Mouse (Mus musculus) heart, adult 2 months (tissue): ENCODE measurements around the gene Asic3. TPM values are rescaled to one million over a fixed set of nuclear protein-coding genes. Genes with fewer than 3 reads are reported as not detected.
A peak's percentile ranks its signal among the peaks of the same experiment; 100 is the strongest.

ENCODE experiments used
- DNase-seq, 2 experiments: peaks; one replicate each; pipeline ENCODE4 v3.0.0; 2021
- H3K27ac ChIP-seq: fragments of 200-600 bp; 2 replicates; pipeline ENCODE4 v1.8.1; 2022
- H3K27me3 ChIP-seq: fragments of 200-500 bp; 2 replicates; pipeline ENCODE4 v1.6.1; 2012; ENCODE audit warnings: mild to moderate bottlenecking, low read length, inconsistent platforms, mixed read lengths; ENCODE audit not compliant: control insufficient read depth, insufficient read depth
- H3K36me3 ChIP-seq: fragments of 200-500 bp; 2 replicates; pipeline ENCODE4 v1.6.1; 2012; ENCODE audit warnings: low read length, inconsistent platforms; ENCODE audit not compliant: control insufficient read depth, insufficient read depth
- H3K4me1 ChIP-seq: fragments of 200-500 bp; 2 replicates; pipeline ENCODE4 v1.6.1; 2011; ENCODE audit warnings: low read length; ENCODE audit not compliant: control insufficient read depth, insufficient read depth
- H3K4me3 ChIP-seq: fragments of 200-600 bp; 2 replicates; pipeline ENCODE4 v1.8.1; 2022
- H3K79me2 ChIP-seq: fragments of 200-500 bp; replicated peaks from 2 replicates; pipeline ENCODE4 v1.6.1; 2012; ENCODE audit warnings: mild to moderate bottlenecking, inconsistent platforms, low read length, moderate library complexity, mixed read lengths; ENCODE audit not compliant: control insufficient read depth, insufficient read depth
- H3K9ac ChIP-seq: fragments of 200-500 bp; 2 replicates; pipeline ENCODE4 v1.6.1; 2012; ENCODE audit warnings: low read depth, mild to moderate bottlenecking, control low read depth, inconsistent platforms, low read length, mixed read lengths
- CTCF ChIP-seq: fragments of 200-600 bp; IDR thresholded peaks from 2 replicates; pipeline ENCODE4 v1.8.1; 2022; ENCODE audit warnings: antibody characterized with exemption, mild to moderate bottlenecking, moderate library complexity
- EP300 ChIP-seq: fragments of 200-500 bp; IDR thresholded peaks from 2 replicates; pipeline ENCODE4 v1.6.1; 2011; ENCODE audit warnings: low read depth, low read length, control low read depth; ENCODE audit not compliant: insufficient read depth
- POLR2A ChIP-seq: fragments of 200-500 bp; IDR thresholded peaks from 2 replicates; pipeline ENCODE4 v1.6.1; 2011; ENCODE audit warnings: mild to moderate bottlenecking, low read depth, low read length, control low read depth; ENCODE audit not compliant: insufficient read depth
- WGBS: fragments of 180-500 bp; shearing (Covaris S2); methylation state at CpG from one replicate; pipeline ENCODE4 v1.1.7; 2018; 5-methylcytosine and 5-hydroxymethylcytosine counted together
- intact Hi-C: fragments of 180-260 bp; cut with DNase I; formaldehyde crosslinking; loops from one replicate; pipeline ENCODE4 v1.15.1; 2025
- polyA plus RNA-seq: library from polyadenylated mRNA; depleted of rRNA; stranded (reverse); fragments of >200 nt; gene quantifications from 2 replicates; pipeline ENCODE4 v1.2.3, GENCODE M21; 2012
- total RNA-seq, 2 experiments: library from RNA; stranded (reverse); gene quantifications; 2 replicates each; pipeline ENCODE4 v1.2.3; 2021

Asic3 gene
- total and polyA plus RNA-seq, 3 experiments, result 0.14 to 0.59 TPM; not detected in 1

- WGBS, result 10% methylated on average over 10 of the region's 10 CpGs
- H3K27me3 ChIP-seq, result no peaks in the 10 kb centered on the region
- H3K36me3 ChIP-seq, result no peaks in the 10 kb centered on the region
- H3K4me3 ChIP-seq, result peak overlapping the region; percentile 69
- H3K9ac ChIP-seq, result peak overlapping the region; percentile 86
- H3K27ac ChIP-seq, result no peak overlapping the region; the same call in 1 of the 2 replicates
- peaks cover 3% of the 10 kb centered on the region; the same call in 1 of the 2 replicates for H3K79me2 ChIP-seq
- intact Hi-C loops, result loop anchor here (2.0 kb wide), 1 partner anchor 19 kb away; the partner anchor contains the start of gene Fastk
- DNase-seq, result no peak
- no peak for TF ChIP-seq POLR2A
- no peak for TF ChIP-seq EP300
- TF ChIP-seq CTCF, result no peak
- peaks cover 8% of the 10 kb centered on the region for H3K4me1 ChIP-seq
Measured at GRCm38 (mm10) chr5:24426037-24426432, 12.8 kb downstream of the Asic3 start.

- H3K27ac ChIP-seq, result no peak overlapping the region
- 33% methylated on average over 9 of the region's 9 CpGs for WGBS
- no peak overlapping the region for H3K9ac ChIP-seq
- no peaks in the 10 kb centered on the region for H3K27me3 ChIP-seq
- peaks cover 3% of the 10 kb centered on the region; the same call in 1 of the 2 replicates for H3K79me2 ChIP-seq
- peak overlapping the region; percentile 69; the same call in 1 of the 2 replicates for H3K4me3 ChIP-seq
- no peak for DNase-seq
- no peaks in the 10 kb centered on the region for H3K36me3 ChIP-seq
- TF ChIP-seq CTCF (no peak), POLR2A (no peak), EP300 (no peak)
- intact Hi-C loops, result loop anchor here (2.0 kb wide), 1 partner anchor 18 kb away; the partner anchor contains the start of gene Fastk
- peaks cover 8% of the 10 kb centered on the region for H3K4me1 ChIP-seq
Measured at GRCm38 (mm10) chr5:24426556-24427284, 13.5 kb downstream of the Asic3 start.

DNA sequence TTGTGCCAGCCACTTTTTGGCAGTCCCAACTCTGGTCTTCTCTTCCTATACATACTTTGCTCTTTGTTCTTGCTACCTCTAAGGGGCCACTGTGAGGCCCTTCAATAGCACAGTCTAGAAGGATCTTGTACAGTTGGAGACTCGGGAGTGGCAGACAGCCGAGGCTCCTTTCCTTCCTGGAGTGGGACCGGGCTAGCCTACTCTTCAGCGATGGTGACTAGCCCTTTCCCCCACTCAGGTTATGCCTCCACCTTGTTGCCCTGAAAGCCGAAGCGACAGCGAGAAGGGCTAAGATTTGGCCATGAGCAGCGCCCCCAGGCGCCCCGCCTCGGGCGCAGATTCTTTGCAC lies 14.1 kb downstream of the Asic3 start:
- no peak overlapping the region for H3K4me3 ChIP-seq
- H3K4me1 ChIP-seq, result peaks cover 8% of the 10 kb centered on the region
- H3K9ac ChIP-seq, result no peak overlapping the region
- H3K36me3 ChIP-seq, result no peaks in the 10 kb centered on the region
- intact Hi-C loops, result loop anchor here (2.0 kb wide), 1 partner anchor 18 kb away; the partner anchor contains the start of gene Fastk
- no peak overlapping the region for H3K27ac ChIP-seq
- H3K27me3 ChIP-seq, result no peaks in the 10 kb centered on the region
- 65% methylated on average over 12 of the region's 12 CpGs for WGBS
- TF ChIP-seq CTCF (no peak), POLR2A (no peak), EP300 (no peak)
- DNase-seq, result no peak
- peaks cover 3% of the 10 kb centered on the region; the same call in 1 of the 2 replicates for H3K79me2 ChIP-seq

DNA sequence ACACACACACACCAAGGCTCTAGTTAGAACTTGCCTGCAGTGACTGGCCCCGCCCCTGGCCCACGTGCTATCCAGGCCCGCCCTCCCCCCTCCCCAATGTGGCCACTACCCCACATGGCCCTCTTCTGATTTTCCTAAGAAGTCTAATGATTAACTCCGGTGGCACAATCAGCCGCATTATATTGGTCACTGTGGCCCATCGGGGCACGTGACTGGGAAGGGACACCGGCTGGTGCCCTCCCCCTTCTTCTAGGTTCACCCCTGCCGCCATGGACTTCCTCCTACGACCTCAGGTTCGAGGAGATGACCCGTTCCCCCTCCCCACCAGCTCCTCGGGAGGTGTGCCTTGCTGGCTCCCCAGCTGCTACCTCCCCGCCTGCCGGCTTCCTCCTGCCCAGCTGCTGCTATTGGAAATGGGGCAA lies 14.8 kb downstream of the Asic3 start:
- Histone ChIP-seq H3K9ac (no peak overlapping the region), H3K79me2 (peaks cover 3% of the 10 kb centered on the region; the same call in 1 of the 2 replicates), H3K4me1 (peaks cover 8% of the 10 kb centered on the region)

GRCm38 (mm10) chr5:24428596-24428995 lies 15.4 kb downstream of the Asic3 start:
- Histone ChIP-seq H3K9ac (no peak overlapping the region), H3K79me2 (peaks cover 3% of the 10 kb centered on the region; the same call in 1 of the 2 replicates), H3K27ac (no peak overlapping the region), H3K4me3 (no peak overlapping the region), H3K27me3 (no peaks in the 10 kb centered on the region), H3K36me3 (peaks cover 8% of the 10 kb centered on the region), H3K4me1 (peaks cover 8% of the 10 kb centered on the region)
- no peak for DNase-seq
- WGBS, result 54% methylated on average over 9 of the region's 9 CpGs
- TF ChIP-seq POLR2A, result no peak
- no peak for TF ChIP-seq CTCF
- TF ChIP-seq EP300, result no peak
- intact Hi-C loops, result no loop called here

More for the DNA sequence above, 14.8 kb downstream of the Asic3 start:
- Histone ChIP-seq H3K36me3 (peaks cover 5% of the 10 kb centered on the region), H3K27me3 (no peaks in the 10 kb centered on the region), H3K27ac (no peak overlapping the region), H3K4me3 (no peak overlapping the region)
- DNase-seq, result no peak
- TF ChIP-seq CTCF (no peak), EP300 (no peak), POLR2A (no peak)
- WGBS, result 61% methylated on average over 15 of the region's 15 CpGs
- intact Hi-C loops, result loop anchor here (2.0 kb wide), 1 partner anchor 17 kb away; the partner anchor contains the start of gene Fastk

DNA sequence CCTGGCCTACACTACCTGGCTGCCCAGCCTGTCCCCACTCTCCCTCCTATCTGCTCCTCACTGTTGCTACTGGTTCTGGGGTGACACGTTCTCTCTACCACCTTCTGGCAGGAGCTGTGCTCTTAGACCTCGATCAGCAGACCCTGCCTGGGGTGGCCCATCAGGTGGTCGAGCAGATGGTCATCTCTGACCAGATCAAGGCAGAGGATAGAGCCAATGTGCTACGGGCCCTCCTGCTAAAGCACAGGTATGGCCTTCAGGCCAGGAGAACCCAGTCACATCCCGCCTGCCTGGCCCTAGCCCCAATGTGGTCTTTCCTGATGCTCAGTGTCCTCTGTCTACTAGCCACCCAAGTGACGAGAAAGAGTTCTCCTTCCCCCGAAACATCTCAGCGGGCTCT lies 20.8 kb downstream of the Asic3 start:
- H3K27ac ChIP-seq, result no peak overlapping the region
- H3K4me3 ChIP-seq, result no peak overlapping the region
- no peaks in the 10 kb centered on the region; the same call in 1 of the 2 replicates for H3K4me1 ChIP-seq
- no peak for DNase-seq
- intact Hi-C loops, result no loop called here
- TF ChIP-seq EP300 (no peak), CTCF (no peak), POLR2A (no peak)
- WGBS, result 84% methylated on average over 8 of the region's 8 CpGs
- H3K36me3 ChIP-seq, result peaks cover 8% of the 10 kb centered on the region
- H3K27me3 ChIP-seq, result no peaks in the 10 kb centered on the region
- no peaks in the 10 kb centered on the region for H3K79me2 ChIP-seq
- H3K9ac ChIP-seq, result no peak overlapping the region
